Mouse (Mus musculus) cerebellum, adult 8-10 months (tissue): Measurements from ENCODE around the gene Hmgxb4.
A peak's percentile ranks its signal among the peaks of the same experiment; 100 is the strongest.
"Not testable (repeated sequence)": the region's sequence is repeated elsewhere in the genome, so short reads cannot be mapped to it uniquely, and the experiment has no call there.

Experiments used
- DNase-seq: peaks from one replicate; pipeline ENCODE4 v3.0.0; 2022

The Hmgxb4 gene

DNA sequence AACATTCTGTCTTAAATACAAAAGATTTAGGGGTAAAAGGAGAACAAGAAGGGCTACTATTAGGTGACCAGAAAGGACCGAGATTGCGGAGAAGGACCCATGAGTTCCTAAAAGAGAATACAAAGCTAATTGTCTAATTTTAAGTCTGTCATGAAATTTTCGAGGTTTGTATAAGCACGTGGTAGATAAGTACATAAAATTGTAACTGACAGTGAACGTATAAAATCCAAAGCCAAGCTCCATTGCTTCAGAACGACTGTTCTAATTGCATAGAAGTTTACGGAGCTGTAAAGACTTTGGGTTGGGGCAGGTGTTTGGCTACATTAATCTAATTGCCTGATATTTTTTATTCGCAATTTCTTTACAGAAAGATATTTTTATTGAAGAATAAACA, at the start of gene Hmgxb4:
Hmgxb4 (plus strand) TSS at position 276 of the 394 bp plus-strand sequence.
- DNase-seq, result no peak

DNA sequence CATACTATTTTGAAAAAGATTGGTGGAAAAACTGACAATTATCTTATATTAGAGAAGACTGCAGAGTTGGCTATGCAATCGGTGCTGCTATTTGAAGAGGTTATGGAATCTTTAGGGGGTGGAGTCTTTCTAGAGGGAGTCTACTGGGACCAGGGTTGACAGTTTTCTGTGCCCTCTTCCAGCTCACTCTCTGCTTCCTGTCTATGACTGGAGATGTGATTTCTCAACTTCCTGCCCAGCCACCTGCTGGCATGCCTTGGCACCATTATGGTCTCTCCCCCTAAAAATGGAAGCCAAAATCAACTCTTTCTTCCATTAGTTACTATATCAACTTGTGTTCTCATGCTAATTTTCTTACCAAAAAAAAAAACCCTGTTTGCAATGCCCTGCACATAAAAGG, 43.7 kb upstream of the Hmgxb4 start:
- DNase-seq, result no peak

DNA sequence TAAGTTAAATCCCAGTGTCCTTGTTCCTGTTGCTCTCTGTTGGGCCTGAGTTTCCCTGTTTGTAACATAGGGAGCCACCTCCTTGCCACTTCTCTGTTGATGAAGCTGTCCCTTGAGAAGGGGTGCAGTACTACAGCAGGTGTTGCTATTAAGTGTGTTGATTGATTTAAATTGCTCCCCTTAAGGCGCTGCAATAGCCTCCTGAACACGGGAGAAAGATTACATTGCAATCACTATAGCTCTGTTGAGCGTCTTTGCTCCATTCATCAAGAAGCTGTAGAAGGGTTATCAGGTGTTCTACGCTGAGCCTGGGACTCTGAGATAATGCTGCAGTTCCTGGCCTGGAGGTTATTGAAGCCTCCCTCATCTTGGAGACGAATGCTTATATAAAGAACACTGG, 29.2 kb upstream of the Hmgxb4 start:
- no peak for DNase-seq

DNA sequence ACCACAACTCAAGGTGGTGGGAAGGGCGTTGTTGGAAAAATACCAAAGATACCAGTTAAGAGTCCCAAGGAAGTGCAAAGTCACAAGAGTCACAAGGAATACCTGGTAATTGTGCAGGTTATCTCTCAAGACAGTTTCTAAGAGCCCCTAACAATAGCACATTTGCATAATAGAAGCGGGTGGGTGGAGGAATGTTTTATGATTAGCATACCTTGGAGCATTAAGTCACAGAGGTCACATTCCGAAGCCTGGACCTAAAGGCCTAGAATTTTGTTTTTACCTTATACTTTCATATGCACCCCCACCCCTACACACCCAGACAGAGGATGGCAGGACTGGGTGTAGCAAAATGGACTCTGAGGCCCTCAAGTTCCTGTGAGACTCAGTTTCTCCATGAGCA, 22.9 kb upstream of the Hmgxb4 start:
- DNase-seq, result not testable (repeated sequence)

DNA sequence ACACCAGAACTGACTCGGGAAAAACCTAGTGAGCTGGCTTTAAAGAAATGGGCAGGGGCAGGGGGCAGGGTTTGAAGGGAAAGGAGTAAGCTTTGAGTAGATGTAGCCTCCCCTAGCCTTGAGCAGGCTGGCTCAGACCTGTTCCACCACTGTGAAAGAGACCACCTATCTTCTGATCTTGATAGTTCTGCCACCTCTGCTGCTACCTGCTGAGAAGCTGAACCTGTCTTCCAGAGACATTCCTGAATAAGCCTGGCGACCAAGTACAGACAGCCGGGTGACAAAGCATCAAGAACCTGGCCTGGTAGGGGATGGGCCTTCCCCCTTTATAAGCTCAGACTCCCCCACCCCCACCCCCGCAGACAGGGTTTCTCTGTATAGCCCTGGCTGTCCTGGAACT, 21.5 kb upstream of the Hmgxb4 start:
- DNase-seq, result no peak

DNA sequence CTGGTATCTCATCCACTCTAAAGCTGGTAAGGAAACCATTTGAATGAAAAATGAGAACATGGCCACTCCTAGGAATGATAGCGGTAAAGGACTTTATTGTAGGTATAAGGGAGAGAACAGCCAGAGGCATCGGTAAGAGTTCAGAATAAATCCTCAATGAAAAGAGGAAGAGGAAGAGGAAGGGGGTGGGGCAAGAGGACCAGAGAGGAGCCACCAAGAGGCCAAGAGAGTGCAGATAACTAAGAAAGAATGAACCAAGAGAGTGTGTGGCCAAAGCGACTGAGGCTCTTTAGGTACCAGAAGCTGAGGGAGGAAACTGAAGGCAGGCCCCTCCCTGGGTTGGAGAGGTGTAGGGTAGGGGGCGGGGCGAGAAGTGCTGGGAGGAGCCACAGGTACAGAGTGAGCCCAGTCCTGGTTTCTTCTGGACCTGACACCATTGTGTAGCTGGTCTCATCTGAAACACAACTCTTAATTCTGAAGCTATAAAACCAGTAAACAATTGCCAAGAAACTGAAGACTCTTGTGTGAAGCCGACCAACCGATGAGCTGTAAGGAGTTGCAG, 20.8 kb upstream of the Hmgxb4 start:
- no peak for DNase-seq

DNA sequence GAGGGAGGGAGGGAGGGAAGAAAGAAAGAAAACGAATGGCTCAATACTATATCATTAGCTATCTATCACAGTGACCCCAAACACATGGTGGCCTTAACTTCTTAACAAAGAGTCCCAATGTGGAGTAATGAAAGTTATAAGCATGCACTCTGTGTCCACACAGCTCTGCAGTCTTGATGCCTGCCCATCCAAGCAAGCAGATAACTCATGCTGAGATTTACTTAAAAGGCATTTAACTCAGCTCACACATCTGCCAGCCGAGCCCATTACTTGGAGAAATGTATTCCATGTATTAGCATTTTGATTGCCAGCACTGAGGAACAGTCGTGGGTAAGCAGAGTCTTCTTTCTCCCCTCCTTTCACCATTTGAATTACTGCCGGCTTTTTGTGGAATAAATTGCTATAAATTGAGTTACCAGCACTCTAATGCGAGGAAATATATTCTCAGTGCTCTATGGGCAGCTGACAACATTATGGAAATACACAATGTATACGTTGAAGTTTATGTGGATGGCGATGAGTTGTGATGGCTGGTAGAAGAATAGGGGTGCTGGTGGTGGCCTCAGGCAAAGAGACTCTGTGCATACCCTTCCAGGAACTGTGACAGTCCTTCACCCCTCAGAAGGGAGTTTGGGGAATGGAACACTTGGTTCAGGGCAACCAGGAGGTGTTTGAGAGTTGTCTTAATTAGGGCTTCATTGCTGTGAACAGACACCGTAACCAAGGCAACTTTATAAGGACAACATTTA, 19.9 kb upstream of the Hmgxb4 start:
- DNase-seq, result no peak

DNA sequence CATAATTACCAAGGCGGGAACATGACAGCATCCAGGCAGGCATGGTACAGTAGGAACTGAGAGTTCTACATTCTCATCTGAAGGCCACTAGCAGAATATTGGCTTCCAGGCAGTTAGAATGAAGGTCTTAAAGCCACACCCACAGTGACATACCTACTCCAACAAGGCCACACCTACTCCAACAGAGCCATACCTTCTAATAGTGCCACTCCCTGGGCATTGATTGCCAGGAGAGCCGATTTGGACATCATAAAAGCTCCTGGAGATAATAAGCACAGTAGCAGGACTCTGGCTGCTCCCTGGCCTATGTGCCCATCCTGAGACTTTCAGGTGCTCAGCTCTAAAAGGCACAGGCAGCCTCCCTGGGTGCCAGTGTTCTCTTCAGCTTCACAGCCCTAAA, 19.3 kb upstream of the Hmgxb4 start:
- DNase-seq, result no peak

DNA sequence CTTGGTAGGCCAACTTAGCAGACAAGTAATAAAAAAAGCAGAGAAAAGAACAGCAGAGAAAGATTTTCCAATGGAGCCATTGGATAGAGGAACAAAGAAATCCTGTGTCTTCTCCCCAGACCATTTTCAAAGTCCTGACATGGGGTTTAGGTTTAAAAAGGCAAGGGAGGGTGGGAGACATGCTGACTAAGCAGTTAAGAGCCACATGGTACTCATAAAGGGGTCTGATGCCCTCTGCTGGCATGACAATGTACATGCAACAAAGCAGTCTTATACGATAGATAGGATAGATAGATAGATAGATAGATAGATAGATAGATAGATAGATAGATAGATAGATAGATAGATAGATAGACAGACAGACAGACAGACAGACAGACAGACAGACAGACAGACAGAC, 15.7 kb upstream of the Hmgxb4 start:
- no peak for DNase-seq

DNA sequence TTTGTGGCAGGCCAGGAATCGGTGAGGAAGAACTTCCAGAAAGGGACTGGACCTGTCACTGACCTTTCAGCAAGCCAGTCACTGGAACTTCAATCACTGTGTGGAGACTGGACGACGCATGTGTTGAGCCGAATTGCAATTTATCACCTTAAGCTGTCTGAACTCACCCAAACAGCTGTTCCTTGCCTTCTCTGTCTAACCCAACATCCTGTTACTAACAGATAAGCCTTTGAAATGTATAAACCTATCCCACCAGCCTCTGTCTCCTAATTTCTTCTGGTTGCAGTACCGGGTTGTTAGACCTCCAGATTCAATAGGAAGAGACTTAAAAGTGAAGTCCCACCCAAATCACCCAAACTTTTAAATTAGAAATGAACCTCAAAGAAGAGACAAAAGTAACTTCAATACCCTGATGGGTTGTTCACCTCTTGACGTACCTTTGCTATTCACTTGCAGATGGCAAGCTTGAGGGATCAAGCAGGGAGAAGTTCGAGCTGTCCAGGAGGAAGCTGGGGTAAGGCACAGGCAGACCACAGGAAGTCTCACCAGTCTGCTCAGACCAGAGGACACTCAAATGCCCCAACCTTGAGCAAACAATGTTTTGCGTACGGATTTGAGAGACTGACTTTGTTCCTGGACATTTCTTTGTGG, 13.0 kb upstream of the Hmgxb4 start:
- no peak for DNase-seq

DNA sequence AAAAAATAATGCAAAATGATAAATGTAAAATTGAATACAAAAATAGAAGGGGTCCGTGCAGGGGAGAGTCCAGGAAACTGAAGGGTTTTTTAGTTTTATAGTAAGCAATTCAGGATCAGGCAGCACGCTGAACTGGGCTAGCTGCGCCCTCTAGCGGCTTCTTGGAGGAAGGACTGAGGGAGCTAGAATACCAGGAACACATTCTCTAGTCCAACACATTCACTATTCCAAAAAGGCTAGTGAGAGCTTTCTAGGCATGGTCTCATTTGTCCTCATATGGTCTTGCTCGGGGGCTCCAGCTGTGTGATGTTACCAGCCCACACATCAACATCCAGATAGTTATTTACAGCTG, 12.5 kb upstream of the Hmgxb4 start:
- peak; percentile 33 for DNase-seq

DNA sequence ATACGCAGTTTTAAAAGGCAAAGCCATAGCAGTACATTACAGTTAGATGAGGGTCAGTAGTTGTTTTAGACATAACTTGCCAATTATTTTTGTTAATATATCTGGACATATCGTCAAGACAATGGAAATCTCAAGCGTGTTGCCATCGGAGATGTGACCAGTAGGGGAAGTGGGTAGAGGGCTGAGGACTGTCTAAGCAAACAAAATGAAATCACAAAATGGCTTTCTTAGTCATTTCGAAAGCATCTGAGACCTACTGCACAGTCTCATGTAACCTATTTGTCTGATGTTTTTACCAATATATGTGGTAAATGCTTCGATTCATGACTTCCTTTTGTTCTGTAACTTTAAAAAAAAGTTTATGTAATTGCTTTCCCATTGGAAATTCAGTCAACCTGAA, 11.3 kb upstream of the Hmgxb4 start:
- DNase-seq, result no peak

DNA sequence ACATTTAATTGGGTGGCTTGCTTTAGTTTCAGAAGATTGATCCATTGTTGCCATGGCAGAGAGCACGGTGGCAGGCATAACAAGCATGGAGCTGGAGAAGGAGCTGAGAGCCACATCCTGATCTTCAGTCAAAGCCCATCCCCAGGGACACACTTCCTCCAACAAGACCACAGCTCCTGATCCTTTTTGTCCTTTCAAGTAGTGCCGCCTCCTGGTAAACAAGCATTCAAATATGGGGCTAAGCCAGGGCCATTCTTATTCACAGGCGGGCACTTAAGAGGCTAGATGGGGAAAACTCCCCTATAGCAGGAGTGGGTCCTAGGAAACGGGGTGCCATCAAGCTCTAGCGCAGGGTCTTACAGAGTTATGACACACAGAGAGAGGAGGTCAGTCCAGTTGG, 5.7 kb upstream of the Hmgxb4 start:
- no peak for DNase-seq

DNA sequence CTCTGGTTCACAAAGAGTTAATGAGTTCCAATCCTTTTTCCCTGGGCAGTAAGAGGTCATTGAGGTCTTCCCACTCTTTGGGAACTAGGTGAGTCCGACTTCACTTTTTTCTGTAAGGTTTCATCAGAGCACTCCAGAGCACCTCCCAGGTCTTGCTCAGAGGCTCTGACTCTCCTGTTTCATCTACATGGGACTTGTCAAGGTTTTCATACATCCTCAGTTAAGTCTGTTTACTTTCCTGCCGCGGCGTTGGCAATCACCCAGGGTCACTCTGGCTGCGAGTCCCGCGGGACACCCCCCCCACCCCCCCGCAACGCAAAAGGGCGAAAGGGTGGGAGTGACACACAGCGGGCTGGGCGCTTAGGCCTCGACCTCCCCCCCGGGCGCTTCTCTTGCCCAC, 3.1 kb upstream of the Hmgxb4 start:
- no peak for DNase-seq

DNA sequence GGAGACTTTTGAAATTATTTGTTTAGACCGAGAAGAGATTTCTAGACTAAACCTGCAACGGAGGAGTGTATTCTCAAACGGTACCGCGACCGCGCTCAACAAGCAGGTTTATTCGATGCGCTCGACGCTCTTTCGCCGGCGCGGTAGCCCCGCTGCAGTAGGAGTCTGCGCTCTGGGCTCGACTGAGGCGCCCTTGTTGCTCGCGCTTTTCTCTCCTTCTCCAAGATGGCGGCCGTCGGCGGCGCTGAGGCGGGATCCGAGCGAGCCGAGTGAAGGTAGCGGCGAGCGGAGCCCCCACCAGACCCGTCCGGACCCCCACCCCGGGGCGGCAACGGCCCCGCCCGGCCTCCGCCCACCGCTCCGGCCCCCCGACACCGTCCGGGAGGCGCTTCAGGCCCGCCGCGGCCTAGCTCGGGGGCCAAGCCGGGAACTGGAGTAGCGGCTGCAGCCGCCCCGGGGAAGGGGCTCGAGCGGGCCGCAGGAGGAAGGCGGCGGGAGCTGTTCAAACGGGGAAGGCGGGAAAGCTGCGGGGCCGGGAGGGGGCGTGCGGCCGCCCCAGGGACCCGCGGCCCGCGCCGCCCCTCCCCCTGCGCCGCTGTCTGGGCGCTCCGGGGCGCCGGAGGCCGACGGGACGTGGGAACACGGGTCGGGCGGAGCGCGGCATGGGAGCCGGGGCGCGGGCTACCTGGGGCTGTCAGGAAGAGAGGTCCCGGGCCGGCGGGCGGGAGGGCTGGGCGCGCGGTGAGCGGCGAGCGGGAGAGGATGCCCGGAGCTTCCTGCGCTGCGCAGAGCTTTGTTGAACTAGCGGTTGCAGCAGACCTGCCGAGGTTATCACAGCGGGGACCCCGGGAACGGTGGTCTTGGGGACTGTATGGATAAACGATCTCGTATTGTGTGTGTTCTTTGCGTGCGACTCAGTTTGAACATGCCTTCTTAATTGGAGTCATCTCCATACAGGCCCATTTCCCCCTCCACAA, 607 bp downstream of the Hmgxb4 start:
- peak; percentile 82 for DNase-seq

DNA sequence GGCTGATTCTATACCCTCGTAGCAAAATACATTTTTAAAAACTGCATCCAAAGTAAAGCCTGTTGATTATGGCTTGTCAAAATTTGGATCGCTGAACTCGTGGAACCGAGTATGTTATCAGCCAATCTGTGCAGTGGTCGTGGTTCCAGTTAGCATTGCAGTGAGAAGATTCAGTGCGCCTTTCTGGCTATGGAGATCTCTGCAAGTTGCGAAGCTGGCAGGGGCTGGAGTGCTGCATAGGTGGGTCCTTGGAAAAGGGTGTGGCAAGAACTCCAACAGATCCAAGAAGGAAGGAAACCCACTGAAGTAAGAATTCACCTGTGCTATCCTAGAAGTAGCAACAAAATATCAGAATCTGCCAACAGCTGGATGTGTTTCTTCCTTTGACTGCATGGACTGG, 1.4 kb downstream of the Hmgxb4 start:
- no peak for DNase-seq

DNA sequence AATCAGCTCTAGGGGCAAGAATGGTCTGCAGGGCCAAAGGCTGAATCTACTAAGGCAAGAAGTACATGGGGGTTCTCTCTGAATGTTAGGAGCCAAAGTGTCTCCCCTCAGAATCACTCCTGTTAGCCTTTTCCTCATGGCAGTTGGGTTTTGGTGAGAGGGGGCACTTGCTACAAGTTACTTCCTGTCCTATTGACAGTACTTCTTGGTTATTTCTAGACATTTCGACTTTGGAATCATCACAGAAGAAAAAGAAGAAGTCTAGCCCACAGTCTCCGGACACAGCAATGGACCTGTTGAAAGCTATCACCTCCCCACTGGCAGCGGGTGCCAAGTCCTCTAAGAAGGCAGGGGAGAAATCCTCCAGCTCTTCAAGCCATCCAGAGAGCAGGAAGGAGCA, 7.3 kb downstream of the Hmgxb4 start:
- no peak for DNase-seq

DNA sequence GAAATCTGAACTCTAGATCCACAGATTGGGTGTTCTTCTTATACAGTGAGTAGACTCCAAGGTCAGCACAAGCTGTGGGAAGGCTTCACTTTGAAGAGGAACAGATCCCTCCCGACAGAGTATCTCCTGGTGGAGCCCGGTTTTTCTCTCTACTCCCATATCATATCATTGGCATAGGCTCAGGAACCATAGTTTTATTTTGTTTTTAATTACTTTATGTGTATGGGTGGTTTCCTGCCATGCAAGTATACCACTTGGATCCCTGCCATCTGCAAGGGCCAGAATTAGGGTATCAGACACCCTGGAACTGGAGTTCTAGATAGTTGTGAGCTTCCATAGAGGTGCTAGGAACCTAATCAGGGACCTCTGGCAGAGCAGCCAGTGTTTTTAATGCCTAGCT, 15.7 kb downstream of the Hmgxb4 start:
- DNase-seq, result no peak

DNA sequence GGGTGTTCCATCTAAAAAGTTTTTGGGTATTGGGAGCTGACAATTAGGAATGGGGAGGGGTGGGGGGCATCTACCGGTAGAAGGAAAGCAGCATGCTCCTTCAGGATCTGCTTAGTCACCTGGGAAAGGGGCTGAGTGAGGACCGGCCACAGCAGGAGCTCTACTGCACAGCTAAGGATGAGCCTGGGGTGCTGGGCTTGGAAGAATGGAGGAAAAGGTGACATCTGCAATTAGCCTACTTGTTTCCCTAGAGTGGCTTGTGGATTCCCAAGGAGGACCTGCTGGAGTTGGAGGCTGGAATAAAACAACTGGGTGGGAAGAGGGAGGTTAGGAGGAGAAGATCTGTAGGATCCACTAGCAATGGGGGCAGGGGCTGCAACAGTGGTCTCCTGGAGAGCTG, 20.4 kb downstream of the Hmgxb4 start:
- DNase-seq, result no peak

DNA sequence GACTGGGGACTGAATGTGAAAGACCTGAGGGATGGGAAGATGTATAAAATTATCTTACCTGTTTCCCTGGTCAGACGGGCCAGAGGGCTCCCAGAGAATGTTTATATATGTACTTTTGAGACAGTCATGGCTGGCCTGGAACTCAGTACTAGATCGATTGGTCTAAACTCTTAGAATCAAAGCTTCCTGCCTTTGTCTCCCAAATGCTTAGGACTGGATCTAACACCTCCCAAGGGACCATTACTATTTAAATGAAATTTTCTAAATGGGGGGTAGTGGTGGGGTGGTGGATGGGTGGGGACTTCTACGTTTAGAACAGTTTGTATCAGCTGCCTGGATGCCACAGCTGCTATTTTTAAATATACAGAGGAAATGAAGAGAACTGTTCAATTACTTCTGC, 20.8 kb downstream of the Hmgxb4 start:
- no peak for DNase-seq

DNA sequence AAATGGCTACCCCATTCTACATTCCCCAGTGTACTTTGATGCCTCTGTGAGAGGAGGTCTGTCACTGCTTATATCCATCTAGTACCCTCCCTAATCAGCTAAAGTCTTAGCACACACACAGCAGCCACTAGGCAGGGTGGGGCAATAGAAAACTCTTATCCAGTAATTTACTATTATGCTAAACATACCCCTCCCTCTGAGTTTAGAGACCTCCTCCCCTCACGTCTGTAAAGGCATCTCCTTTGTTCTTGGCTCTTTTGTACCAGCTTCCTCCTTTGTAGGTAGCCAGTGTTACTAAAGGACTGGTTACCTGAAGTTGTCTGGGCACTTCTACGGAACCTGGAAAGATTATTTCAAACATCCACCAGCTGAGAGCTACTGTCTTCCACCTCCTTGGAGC, 22.8 kb downstream of the Hmgxb4 start:
- no peak for DNase-seq

DNA sequence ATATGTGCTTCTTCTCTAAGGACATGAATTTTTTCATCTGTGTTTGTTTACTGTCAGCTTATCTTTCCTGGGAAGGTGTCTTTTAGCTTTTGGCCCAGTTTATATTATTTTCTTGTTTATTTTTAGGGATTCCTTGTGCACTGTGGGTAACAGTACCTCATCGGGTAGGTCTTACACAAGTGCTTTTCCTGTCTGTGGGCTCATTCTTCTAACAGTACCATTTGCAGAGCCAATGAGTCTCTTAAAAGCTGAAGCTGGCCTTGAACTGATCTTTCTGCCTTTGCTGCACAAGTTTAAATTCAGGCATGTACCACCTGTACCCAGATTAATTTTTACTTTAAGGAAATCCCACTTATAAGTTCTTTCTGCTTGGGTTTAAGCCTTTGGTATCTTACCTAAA, 23.3 kb downstream of the Hmgxb4 start:
- DNase-seq, result no peak

DNA sequence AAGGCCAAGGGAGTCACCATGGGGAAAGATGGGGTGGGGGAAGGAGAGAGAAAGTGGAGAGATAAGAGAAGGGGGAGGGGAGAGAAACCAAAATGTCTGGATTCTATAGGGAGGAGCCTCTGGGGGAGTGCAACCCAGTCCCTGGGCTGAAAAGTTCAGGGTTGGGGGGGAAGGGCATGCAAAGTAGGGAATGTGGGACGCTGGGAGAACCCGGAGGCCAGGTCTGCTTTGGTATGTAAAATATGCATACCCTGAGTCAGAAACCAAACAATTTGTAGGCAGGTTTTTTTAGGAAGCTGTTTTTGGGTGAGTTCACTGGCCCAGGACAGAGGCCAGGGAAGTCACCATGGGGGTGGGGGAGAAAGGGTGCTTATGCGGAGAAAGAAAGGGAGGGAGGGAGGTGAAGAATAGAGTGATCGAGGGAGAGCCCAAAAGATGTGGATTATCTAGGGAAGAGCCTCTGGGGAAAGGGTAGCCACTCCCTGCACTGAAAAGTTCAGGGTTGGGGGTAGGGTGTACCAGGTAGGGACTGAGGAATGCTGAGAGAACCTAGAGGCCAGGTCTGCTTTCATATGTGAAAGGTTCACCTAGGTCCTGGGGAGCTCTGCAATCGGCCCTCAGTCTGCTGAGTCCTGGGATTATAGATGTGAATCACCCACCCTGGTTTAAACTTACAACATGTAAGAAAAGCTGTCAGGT, 25.3 kb downstream of the Hmgxb4 start:
- DNase-seq, result no peak
